Mouse (Mus musculus) lung, embryonic 14.5 days (tissue): ENCODE measurements at regions not wholly inside any gene's neighbourhood (a gene's known extent, or its start where the extent isn't known, plus 50 kb on each side); places are given as distances from the start of the nearest gene placed in this dataset.

Source experiments
- ATAC-seq: fragments of 200-750 bp; cut with Nextera tagmentation; 2 replicates; pipeline ENCODE4 v1.8.0; 2017; ENCODE audit warnings: mild to moderate bottlenecking, moderate TSS enrichment, moderate library complexity; ENCODE audit not compliant: insufficient read depth
- DNase-seq: peaks from one replicate; pipeline ENCODE4 v3.0.0-alpha.2; 2015
- H3K27ac ChIP-seq: fragments of 300-500 bp; sonication (generic); 2 replicates; pipeline ENCODE4 v1.5.1; 2014; ENCODE audit warnings: low read depth, mild to moderate bottlenecking, moderate library complexity
- H3K27me3 ChIP-seq: fragments of 300-500 bp; sonication (generic); 2 replicates; pipeline ENCODE4 v1.6.1; 2014; ENCODE audit warnings: low read length, control low read depth; ENCODE audit not compliant: insufficient read depth
- H3K36me3 ChIP-seq: fragments of 300-500 bp; sonication (generic); 2 replicates; pipeline ENCODE4 v1.6.1; 2014; ENCODE audit warnings: control low read depth; ENCODE audit not compliant: insufficient read depth
- H3K4me1 ChIP-seq: fragments of 300-500 bp; sonication (generic); 2 replicates; pipeline ENCODE4 v1.6.1; 2014; ENCODE audit warnings: antibody characterized with exemption, control low read depth; ENCODE audit not compliant: insufficient read depth
- H3K4me2 ChIP-seq: fragments of 300-500 bp; sonication (generic); 2 replicates; pipeline ENCODE4 v1.6.1; 2014; ENCODE audit warnings: mild to moderate bottlenecking
- H3K4me3 ChIP-seq: fragments of 300-500 bp; sonication (generic); 2 replicates; pipeline ENCODE4 v1.5.1; 2014; ENCODE audit warnings: low read depth, low read length
- H3K9ac ChIP-seq: fragments of 300-500 bp; sonication (generic); 2 replicates; pipeline ENCODE4 v1.6.1; 2014
- H3K9me3 ChIP-seq: fragments of 300-500 bp; sonication (generic); 2 replicates; pipeline ENCODE4 v1.6.1; 2016; ENCODE audit warnings: low read depth, low read length, control low read depth
- CTCF ChIP-seq: IDR thresholded peaks from 2 replicates; pipeline ENCODE4 v1.5.1; 2016; ENCODE audit warnings: antibody characterized with exemption, low read depth
- WGBS: fragments of 180-500 bp; shearing (Covaris S2); extraction: QIAGEN DNeasy Blood & Tissue Kit; methylation state at CpG from one replicate; pipeline ENCODE4 v1.1.7; 2014; 5-methylcytosine and 5-hydroxymethylcytosine counted together

DNA sequence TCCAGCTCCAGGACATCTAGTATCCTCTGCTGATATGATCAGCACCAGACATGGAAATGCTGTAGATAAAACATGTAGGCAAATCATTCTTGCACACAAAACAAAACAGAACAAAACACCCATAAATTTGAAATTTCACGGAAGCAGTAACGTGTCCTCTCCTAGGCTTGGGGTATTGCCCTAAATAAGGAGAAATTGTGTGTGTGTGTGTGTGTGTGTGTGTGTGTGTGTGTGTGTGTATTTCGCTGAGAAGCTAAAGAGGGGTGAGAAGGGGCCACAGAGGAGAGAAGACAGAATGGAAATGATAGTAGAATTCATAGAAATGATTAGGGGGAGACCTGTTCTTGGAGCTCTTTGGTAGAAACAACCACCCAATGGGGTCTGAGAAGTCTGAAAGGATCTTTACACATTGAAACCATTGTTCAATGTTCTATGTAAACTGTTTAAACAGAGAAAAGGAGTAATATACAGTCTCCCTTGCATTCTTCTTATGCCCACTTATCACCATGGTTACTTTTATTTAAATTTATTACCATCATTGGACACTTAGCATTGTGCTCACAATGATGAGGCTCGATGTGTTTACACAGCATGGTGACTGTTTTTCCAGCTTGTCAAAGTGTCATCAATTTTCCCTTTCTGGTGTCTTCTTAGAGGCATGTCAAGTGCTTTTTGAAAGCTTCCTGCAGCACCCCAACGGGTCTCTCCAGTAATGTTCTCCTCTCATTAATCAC lies 317.3 kb upstream of the 4933412E24Rik start:
- Histone ChIP-seq H3K9me3 (no peaks in the 10 kb centered on the region), H3K4me3 (no peak overlapping the region), H3K36me3 (no peaks in the 10 kb centered on the region), H3K9ac (no peak overlapping the region), H3K4me1 (no peaks in the 10 kb centered on the region), H3K27me3 (no peaks in the 10 kb centered on the region), H3K4me2 (no peak overlapping the region), H3K27ac (no peak overlapping the region)
- WGBS, result 47% methylated on average over 5 of the region's 5 CpGs
- no peak for TF ChIP-seq CTCF
- DNase-seq, result no peak
- no peak for ATAC-seq

DNA sequence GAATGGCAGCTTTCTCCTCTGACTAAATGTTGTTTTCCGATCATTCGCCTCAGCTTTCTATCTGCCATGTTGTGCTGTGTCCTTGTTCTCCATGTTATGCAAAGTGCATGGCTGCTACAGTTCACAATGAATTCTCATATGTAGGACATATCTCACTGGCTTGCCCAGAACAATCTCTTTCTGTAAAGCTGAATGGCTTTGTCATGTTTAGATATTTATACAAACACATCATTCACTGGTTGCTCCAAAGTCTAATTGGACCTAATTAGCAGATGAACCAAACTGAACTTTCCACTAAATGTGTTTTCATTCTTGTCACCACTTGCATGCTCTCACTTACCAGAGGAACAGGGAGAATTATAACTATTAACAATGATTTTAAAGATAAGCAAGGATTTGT lies 301.2 kb upstream of the 4933412E24Rik start:
- no peak for TF ChIP-seq CTCF
- H3K4me2 ChIP-seq, result no peak overlapping the region
- H3K27ac ChIP-seq, result no peak overlapping the region
- DNase-seq (no peak), ATAC-seq (no peak)
- H3K4me3 ChIP-seq, result no peak overlapping the region
- no peaks in the 10 kb centered on the region for H3K27me3 ChIP-seq
- 91% methylated on average over 2 of the region's 2 CpGs for WGBS
- H3K36me3 ChIP-seq, result no peaks in the 10 kb centered on the region
- no peaks in the 10 kb centered on the region for H3K9me3 ChIP-seq
- H3K4me1 ChIP-seq, result no peaks in the 10 kb centered on the region
- no peak overlapping the region for H3K9ac ChIP-seq

GRCm38 (mm10) chr15:60315210-60315609 lies 298.8 kb upstream of the 4933412E24Rik start:
- WGBS, result 69% methylated on average over 5 of the region's 5 CpGs
- no peaks in the 10 kb centered on the region for H3K9me3 ChIP-seq
- H3K4me3 ChIP-seq, result no peak overlapping the region
- H3K4me2 ChIP-seq, result no peak overlapping the region
- no peak for TF ChIP-seq CTCF
- DNase-seq (no peak), ATAC-seq (no peak)
- no peaks in the 10 kb centered on the region for H3K4me1 ChIP-seq
- no peaks in the 10 kb centered on the region for H3K27me3 ChIP-seq
- no peak overlapping the region for H3K9ac ChIP-seq
- no peaks in the 10 kb centered on the region for H3K36me3 ChIP-seq
- no peak overlapping the region for H3K27ac ChIP-seq

DNA sequence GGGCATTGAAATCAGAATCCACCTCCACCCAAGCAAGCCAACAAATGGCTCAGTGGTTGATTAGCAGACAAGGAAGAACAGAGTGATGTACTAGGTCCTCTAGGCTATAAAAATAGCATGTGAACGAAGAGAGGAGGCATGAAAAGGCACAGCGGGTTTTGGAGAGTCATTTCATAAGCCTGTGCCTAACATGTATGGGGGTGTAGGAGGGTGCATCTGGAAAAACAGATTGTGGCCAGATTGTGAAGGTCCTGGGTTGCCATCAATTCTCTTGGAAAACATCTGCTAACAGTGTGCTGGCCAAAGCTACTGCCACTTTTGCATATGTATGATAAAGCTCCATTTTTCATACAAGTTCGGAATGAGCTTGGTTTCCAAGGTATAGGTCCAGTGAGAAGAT lies 293.5 kb upstream of the 4933412E24Rik start:
- H3K4me1 ChIP-seq, result no peaks in the 10 kb centered on the region
- no peak for DNase-seq
- 71% methylated on average over 3 of the region's 3 CpGs for WGBS

GRCm38 (mm10) chr15:60308968-60309367 lies 292.6 kb upstream of the 4933412E24Rik start:
- Histone ChIP-seq H3K9ac (no peak overlapping the region), H3K4me3 (no peak overlapping the region), H3K36me3 (no peaks in the 10 kb centered on the region), H3K27me3 (no peaks in the 10 kb centered on the region), H3K27ac (no peak overlapping the region), H3K4me2 (no peak overlapping the region), H3K4me1 (no peaks in the 10 kb centered on the region), H3K9me3 (no peaks in the 10 kb centered on the region)
- ATAC-seq (no peak), DNase-seq (no peak)
- WGBS, result 90% methylated on average over 1 of the region's 1 CpGs
- no peak for TF ChIP-seq CTCF

More for the DNA sequence above, 293.5 kb upstream of the 4933412E24Rik start:
- Histone ChIP-seq H3K27ac (no peak overlapping the region), H3K4me2 (no peak overlapping the region), H3K36me3 (no peaks in the 10 kb centered on the region), H3K9me3 (no peaks in the 10 kb centered on the region), H3K9ac (no peak overlapping the region), H3K27me3 (no peaks in the 10 kb centered on the region), H3K4me3 (no peak overlapping the region)
- no peak for TF ChIP-seq CTCF
- no peak for ATAC-seq

DNA sequence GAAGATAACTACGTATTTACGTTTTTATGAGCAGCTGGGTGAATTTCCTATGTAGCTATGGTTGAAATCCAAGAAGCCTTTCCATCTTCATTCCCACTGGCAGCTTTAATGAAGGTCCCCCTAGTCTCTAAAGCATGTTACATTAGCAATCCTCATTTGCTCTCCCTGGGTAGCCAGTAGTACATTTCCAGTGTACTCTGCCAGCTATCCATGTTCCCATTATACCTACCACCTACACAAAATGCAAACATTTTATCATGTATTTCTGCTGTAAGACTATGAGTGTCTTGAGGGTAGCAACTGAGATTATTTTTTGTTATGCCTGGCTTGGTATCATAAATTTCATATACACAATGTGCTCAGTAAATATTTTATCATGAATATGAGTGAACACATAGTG lies 291.7 kb upstream of the 4933412E24Rik start:
- WGBS, result 87% methylated on average over 2 of the region's 2 CpGs
- no peak for DNase-seq

DNA sequence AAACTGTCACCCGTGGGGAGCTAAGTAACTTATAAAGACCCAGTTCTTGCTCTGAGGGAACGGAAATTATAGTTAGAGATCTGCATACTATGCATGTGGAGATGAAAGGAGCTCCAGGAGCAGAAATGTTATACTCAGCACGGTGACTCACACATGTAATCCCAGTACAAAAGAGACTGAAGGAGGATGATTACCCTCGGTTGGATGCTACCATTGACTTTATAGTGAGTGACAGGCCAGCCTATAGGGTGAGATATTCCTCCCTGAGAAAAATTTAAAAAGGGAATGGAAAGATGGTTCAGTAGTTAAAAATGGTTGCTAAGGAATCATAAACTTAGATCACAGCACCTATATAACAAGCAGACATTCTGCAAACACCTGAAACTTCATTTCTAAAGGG lies 287.1 kb upstream of the 4933412E24Rik start:
- Histone ChIP-seq H3K9ac (no peak overlapping the region), H3K27ac (no peak overlapping the region), H3K27me3 (no peaks in the 10 kb centered on the region), H3K4me3 (no peak overlapping the region), H3K4me1 (no peaks in the 10 kb centered on the region), H3K9me3 (no peaks in the 10 kb centered on the region), H3K36me3 (no peaks in the 10 kb centered on the region), H3K4me2 (no peak overlapping the region)
- DNase-seq (no peak), ATAC-seq (no peak)
- TF ChIP-seq CTCF, result no peak
- WGBS, result 70% methylated on average over 4 of the region's 4 CpGs

More for the DNA sequence above, 291.7 kb upstream of the 4933412E24Rik start:
- Histone ChIP-seq H3K9ac (no peak overlapping the region), H3K4me3 (no peak overlapping the region), H3K36me3 (no peaks in the 10 kb centered on the region), H3K4me2 (no peak overlapping the region), H3K4me1 (no peaks in the 10 kb centered on the region), H3K27me3 (no peaks in the 10 kb centered on the region), H3K9me3 (no peaks in the 10 kb centered on the region), H3K27ac (no peak overlapping the region)
- no peak for TF ChIP-seq CTCF
- ATAC-seq, result no peak

GRCm38 (mm10) chr15:60301939-60302338 lies 285.5 kb upstream of the 4933412E24Rik start:
- no peaks in the 10 kb centered on the region for H3K9me3 ChIP-seq
- no peak for TF ChIP-seq CTCF
- no peaks in the 10 kb centered on the region for H3K4me1 ChIP-seq
- H3K27ac ChIP-seq, result no peak overlapping the region
- 60% methylated on average over 4 of the region's 4 CpGs for WGBS
- H3K36me3 ChIP-seq, result no peaks in the 10 kb centered on the region
- H3K27me3 ChIP-seq, result no peaks in the 10 kb centered on the region
- ATAC-seq, result peak; percentile 75; the same call in 1 of the 2 replicates
- no peak overlapping the region for H3K9ac ChIP-seq
- no peak overlapping the region for H3K4me3 ChIP-seq
- DNase-seq, result peak; percentile 38
- no peak overlapping the region for H3K4me2 ChIP-seq
